Mouse (Mus musculus) megakaryocyte, embryonic 14.5 days (primary cell): ENCODE results near the gene Tulp4. TPM values are rescaled to one million over a fixed set of nuclear protein-coding genes. Genes with fewer than 3 reads are reported as not detected.

Experiments
- H3K27me3 ChIP-seq: replicated peaks from 2 replicates; pipeline ENCODE3; 2012; ENCODE audit warnings: inconsistent platforms
- H3K36me3 ChIP-seq: replicated peaks from 2 replicates; pipeline ENCODE3; 2012; ENCODE audit warnings: low read length, inconsistent platforms, mixed read lengths
- H3K4me1 ChIP-seq: 2 replicates; pipeline ENCODE4 v1.6.1; 2012; ENCODE audit warnings: inconsistent platforms
- H3K4me3 ChIP-seq: replicated peaks from 2 replicates; pipeline ENCODE3; 2012; ENCODE audit warnings: moderate library complexity, mild to moderate bottlenecking, inconsistent platforms
- H3K9me3 ChIP-seq: 2 replicates; pipeline ENCODE4 v1.6.1; 2012; ENCODE audit warnings: inconsistent platforms
- FLI1 ChIP-seq: IDR thresholded peaks from 2 replicates; pipeline ENCODE4 v1.6.1; 2012; ENCODE audit warnings: low read length, inconsistent platforms, mixed read lengths
- GATA1 ChIP-seq: IDR thresholded peaks from 3 replicates; pipeline ENCODE4 v1.6.1; 2012; ENCODE audit warnings: mixed read lengths, low read length, inconsistent platforms, borderline replicate concordance
- polyA plus RNA-seq: library from polyadenylated mRNA; stranded (reverse); fragments of >175 nt; gene quantifications from 2 replicates; pipeline ENCODE4 v1.2.3, GENCODE M21; 2012; ENCODE audit warnings: low replicate concordance; ENCODE audit not compliant: insufficient read depth

Gene Tulp4
- polyA plus RNA-seq, 1 experiment: 9.1 TPM

GRCm38 (mm10) chr17:6095579-6095978 lies 10.7 kb upstream of the Tulp4 start:
- Histone ChIP-seq H3K27me3 (no peaks in the 10 kb centered on the region), H3K4me1 (peaks cover 21% of the 10 kb centered on the region), H3K9me3 (peaks cover 1% of the 10 kb centered on the region; the same call in 1 of the 2 replicates), H3K36me3 (peaks cover 15% of the 10 kb centered on the region), H3K4me3 (no peak overlapping the region)
- no peak for TF ChIP-seq GATA1
- no peak for TF ChIP-seq FLI1

- TF ChIP-seq FLI1 (no peak), GATA1 (no peak)
- H3K4me1 ChIP-seq: peaks cover 6% of the 10 kb centered on the region
- peaks cover 9% of the 10 kb centered on the region for H3K9me3 ChIP-seq
- H3K27me3 ChIP-seq: peaks cover 6% of the 10 kb centered on the region
- no peaks in the 10 kb centered on the region for H3K36me3 ChIP-seq
- H3K4me3 ChIP-seq: no peak overlapping the region
These were observed 8.4 kb upstream of the Tulp4 start for GRCm38 (mm10) chr17:6097884-6098283.

- no peaks in the 10 kb centered on the region for H3K36me3 ChIP-seq
- peaks cover 28% of the 10 kb centered on the region for H3K27me3 ChIP-seq
- H3K9me3 ChIP-seq: peaks cover 9% of the 10 kb centered on the region
- no peak overlapping the region for H3K4me3 ChIP-seq
- TF ChIP-seq FLI1: no peak
- TF ChIP-seq GATA1: no peak
- peaks cover 16% of the 10 kb centered on the region for H3K4me1 ChIP-seq
These were observed 4.0 kb upstream of the Tulp4 start for GRCm38 (mm10) chr17:6102287-6102686.

- TF ChIP-seq GATA1 (no peak), FLI1 (no peak)
- peaks cover 29% of the 10 kb centered on the region for H3K4me1 ChIP-seq
- H3K36me3 ChIP-seq: no peaks in the 10 kb centered on the region
- peaks cover 40% of the 10 kb centered on the region for H3K27me3 ChIP-seq
- no peak overlapping the region for H3K4me3 ChIP-seq
- peaks cover 9% of the 10 kb centered on the region for H3K9me3 ChIP-seq
These were observed 2.7 kb upstream of the Tulp4 start for GRCm38 (mm10) chr17:6103566-6103965.

- H3K4me1 ChIP-seq: peaks cover 29% of the 10 kb centered on the region
- no peaks in the 10 kb centered on the region for H3K36me3 ChIP-seq
- TF ChIP-seq FLI1: no peak
- H3K4me3 ChIP-seq: peak overlapping the region; percentile 94
- peaks cover 45% of the 10 kb centered on the region for H3K27me3 ChIP-seq
- H3K9me3 ChIP-seq: peaks cover 4% of the 10 kb centered on the region
These were observed 871 bp downstream of the Tulp4 start for GRCm38 (mm10) chr17:6107015-6107601.

- Histone ChIP-seq H3K4me3 (no peak overlapping the region), H3K4me1 (peaks cover 29% of the 10 kb centered on the region), H3K27me3 (peaks cover 42% of the 10 kb centered on the region), H3K9me3 (no peaks in the 10 kb centered on the region), H3K36me3 (no peaks in the 10 kb centered on the region)
- TF ChIP-seq GATA1: no peak
- TF ChIP-seq FLI1: no peak
These were observed 1.9 kb downstream of the Tulp4 start for GRCm38 (mm10) chr17:6108175-6108574.

GRCm38 (mm10) chr17:6110956-6111355 lies 4.7 kb downstream of the Tulp4 start:
- peaks cover 19% of the 10 kb centered on the region for H3K4me1 ChIP-seq
- H3K27me3 ChIP-seq: peaks cover 25% of the 10 kb centered on the region
- no peaks in the 10 kb centered on the region for H3K36me3 ChIP-seq
- H3K4me3 ChIP-seq: no peak overlapping the region
- H3K9me3 ChIP-seq: no peaks in the 10 kb centered on the region
- TF ChIP-seq GATA1 (no peak), FLI1 (no peak)

GRCm38 (mm10) chr17:6113653-6114052 lies 7.4 kb downstream of the Tulp4 start:
- Histone ChIP-seq H3K27me3 (peaks cover 9% of the 10 kb centered on the region), H3K4me1 (no peaks in the 10 kb centered on the region), H3K9me3 (no peaks in the 10 kb centered on the region), H3K4me3 (no peak overlapping the region), H3K36me3 (no peaks in the 10 kb centered on the region)
- no peak for TF ChIP-seq GATA1
- TF ChIP-seq FLI1: no peak

- H3K9me3 ChIP-seq: no peaks in the 10 kb centered on the region
- TF ChIP-seq FLI1 (no peak), GATA1 (no peak)
- no peaks in the 10 kb centered on the region for H3K36me3 ChIP-seq
- peaks cover 4% of the 10 kb centered on the region for H3K27me3 ChIP-seq
- no peak overlapping the region for H3K4me3 ChIP-seq
- no peaks in the 10 kb centered on the region for H3K4me1 ChIP-seq
These were observed 8.8 kb downstream of the Tulp4 start for GRCm38 (mm10) chr17:6115085-6115484.

- Histone ChIP-seq H3K36me3 (peaks cover 3% of the 10 kb centered on the region), H3K4me3 (no peak overlapping the region), H3K4me1 (no peaks in the 10 kb centered on the region), H3K9me3 (no peaks in the 10 kb centered on the region), H3K27me3 (peaks cover 4% of the 10 kb centered on the region)
- TF ChIP-seq GATA1 (no peak), FLI1 (no peak)
These were observed 11.0 kb downstream of the Tulp4 start for GRCm38 (mm10) chr17:6117148-6117725.

- Histone ChIP-seq H3K4me3 (no peak overlapping the region), H3K36me3 (peaks cover 9% of the 10 kb centered on the region), H3K4me1 (no peaks in the 10 kb centered on the region), H3K27me3 (peaks cover 4% of the 10 kb centered on the region), H3K9me3 (no peaks in the 10 kb centered on the region)
- TF ChIP-seq FLI1 (no peak), GATA1 (no peak)
These were observed 11.7 kb downstream of the Tulp4 start for GRCm38 (mm10) chr17:6117917-6118316.
